Mouse (Mus musculus): Measurements from ENCODE around the gene Adam1b. TPM values are rescaled to one million over a fixed set of nuclear protein-coding genes. Genes with fewer than 3 reads are reported as not detected.

Adam1b gene
- polyA plus RNA-seq (2012; rRNA removed; ENCODE audit: low replicate concordance), result not detected in 2 replicates

DNA sequence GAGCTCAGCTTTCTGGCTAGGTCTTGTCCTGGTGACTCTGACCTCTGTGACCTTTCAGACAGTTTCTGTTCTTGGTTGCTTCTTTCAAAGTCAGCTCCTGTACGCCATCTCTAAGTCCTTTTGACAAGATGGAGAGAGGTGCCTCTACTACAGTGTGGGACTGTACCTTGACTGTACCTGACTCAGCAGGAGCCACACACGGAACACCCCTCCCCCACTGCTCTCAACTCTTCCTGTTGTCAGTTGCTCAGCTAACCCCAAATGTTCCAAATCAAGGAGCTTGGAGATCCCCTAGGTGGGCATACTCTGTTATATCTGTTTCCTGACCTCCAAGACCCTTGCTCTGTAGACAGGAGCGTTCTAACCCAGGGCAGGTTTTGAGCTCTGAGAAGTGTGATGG is at the start of gene Adam1b:
Adam1b (minus strand) TSS at position 205 of the 400 bp plus-strand sequence.

DNA sequence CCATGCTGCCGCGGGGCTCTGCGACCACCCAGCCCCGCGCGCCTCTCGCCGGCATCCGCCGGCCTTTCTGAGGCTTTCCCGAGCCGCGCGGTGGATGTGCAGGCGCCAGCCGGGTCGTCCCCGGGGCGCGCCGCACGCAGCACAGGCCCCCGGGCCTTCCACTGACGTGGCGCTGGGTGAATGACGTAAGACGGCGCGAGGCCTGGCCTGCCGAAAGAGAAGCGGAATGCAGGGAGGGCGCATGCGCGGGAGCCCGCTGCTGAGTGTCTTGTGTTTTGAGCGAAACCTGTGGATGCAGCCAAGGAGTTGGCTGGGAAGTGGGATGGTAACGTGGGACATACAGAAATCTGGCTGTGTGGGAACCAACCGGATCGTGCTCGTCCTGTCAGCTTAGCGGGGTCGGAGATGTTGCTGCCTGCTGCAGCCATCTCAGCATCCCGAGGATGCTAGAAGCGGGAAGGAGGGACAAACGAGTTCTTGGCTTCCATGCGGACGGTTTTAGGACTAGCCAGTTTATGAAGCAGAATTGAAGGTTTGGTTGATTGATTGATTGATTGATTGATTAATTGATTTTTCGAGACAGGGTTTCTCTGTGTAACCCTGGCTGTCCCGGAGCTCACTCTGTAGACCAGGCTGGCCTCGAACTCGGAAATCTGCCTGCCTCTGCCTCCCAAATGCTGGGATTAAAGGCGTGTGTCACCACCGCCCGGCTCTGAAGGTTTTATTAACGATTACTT is 42.7 kb upstream of the Adam1b start, which contains the start of gene Mapkapk5:
Mapkapk5 (minus strand) TSS at position 113 of the 737 bp plus-strand sequence.

DNA sequence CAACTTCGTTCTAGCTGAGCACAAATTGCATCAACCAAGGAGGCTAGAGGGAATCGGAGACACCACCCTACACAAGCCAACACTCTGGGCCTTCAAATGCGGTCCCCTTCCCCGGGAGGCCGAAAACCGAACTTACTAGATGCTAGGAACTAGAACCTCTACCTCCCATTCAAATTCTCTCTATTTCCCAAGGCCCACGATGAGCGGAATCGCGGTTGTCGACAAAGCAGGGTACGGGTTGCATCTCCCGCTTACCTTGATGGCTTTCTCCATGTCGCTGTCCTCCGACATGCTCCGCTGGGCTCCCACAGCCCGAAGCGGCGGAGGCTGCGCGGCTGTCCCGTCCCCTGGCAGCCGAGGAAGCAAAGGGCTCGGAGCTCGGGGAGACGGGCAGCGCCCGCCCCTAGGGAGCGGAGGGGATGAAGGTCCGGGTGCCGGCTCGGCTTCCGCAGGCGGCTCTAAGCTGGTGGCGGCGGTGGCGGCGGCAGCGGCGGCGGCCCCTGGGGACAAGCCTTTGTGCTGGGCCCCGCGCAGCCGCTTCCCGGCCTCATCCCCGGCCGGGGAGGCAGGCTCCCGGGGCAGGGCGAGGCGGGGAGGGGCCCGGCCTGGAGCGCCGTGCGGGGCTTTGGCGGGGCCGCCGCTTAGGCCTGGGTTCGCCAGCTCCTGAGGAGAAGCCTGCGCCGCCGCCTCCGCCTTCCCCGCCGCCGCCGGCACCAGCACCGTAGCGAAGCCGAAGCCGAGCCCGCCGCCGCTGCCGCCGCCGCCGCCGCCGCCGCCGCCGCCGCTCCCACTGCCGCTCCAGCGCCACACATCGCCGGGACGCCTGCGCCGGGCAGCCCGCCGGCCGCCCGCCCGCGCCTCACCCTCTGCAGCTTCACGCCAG is 41.9 kb upstream of the Adam1b start, which contains the start of the genes Adam1a and Gm42878:
Adam1a (minus strand) TSS at position 573 of the 883 bp plus-strand sequence.
Gm42878 (minus strand) TSS at position 573 of the 883 bp plus-strand sequence.

DNA sequence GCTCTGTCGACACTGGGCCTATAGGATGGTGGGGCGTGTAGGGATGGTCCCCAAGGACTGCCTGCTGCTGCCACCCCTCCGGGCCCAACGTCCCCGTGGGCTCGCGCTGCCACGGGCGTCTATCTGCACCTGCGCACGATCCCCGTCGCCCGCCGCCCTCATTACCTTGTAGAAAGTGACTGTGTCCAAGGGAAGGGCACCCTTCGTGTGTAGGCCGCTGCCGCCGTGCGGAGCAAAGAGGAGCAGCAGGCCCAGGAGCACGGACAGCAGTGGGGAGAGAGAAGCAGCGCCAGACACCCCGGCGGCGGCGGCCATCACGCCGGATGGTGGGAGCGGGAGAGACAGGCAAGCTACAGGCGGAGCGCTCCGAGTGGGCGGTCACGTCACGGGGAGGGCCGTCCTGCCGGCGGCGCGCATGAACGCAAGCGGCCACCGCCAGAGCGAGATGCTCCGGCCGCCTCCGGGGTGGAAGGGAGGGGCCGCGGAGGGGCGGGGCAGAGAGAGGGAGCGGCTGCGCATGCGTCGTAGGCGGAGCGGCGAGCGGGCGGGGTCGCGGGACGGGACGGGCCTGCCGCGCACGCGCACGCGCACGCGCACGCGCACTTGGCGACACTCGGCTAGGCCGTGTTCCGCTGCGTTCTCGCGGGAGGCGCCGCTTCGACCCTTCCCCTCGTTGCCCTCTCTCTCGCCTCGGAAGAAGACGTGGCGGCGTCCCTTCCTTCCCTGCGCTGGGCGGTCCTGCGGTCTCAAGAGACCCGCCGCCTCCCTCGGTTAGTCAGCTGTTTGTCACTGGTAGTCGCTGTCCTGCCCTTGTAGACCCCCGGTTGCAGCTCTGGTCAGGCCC is 51.0 kb downstream of the Adam1b start, which contains the start of gene Erp29:
Erp29 (minus strand) TSS at position 481 of the 844 bp plus-strand sequence.

DNA sequence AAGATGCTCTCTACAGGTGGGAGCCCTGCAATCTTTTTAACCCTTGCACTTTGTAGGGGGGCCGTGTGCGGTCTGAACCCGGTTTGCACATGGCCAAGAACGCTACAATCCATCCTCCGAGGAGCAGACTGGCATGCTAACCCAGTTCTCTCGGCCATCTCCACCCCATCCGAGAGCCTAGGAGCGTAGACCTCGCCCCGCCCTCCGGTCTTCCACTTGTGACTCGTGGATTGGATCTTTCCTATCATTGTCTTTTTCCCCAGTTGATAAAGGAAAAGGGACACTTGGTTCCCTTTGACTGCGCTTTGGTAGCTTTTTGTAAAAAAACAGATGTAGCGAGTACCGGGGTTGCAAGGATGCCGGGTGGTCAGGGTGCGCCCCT is 51.6 kb downstream of the Adam1b start, which contains the start of gene Tmem116:
Tmem116 (plus strand) TSS at position 250 of the 382 bp plus-strand sequence.

Other genes starting within 250 kb of the Adam1b start
- gene Trafd1, start 117.8 kb downstream of the Adam1b start, polyA plus RNA-seq (2012; rRNA removed; ENCODE audit: low replicate concordance), result 48.9 and 81.0 TPM in 2 replicates
- gene Naa25, start 105.5 kb downstream of the Adam1b start, polyA plus RNA-seq (2012; rRNA removed; ENCODE audit: low replicate concordance), result 1.9 and 3.2 TPM in 2 replicates
- 2.0 and 10.1 TPM in 2 replicates for gene Tmem116, start 51.5 kb downstream of the Adam1b start, polyA plus RNA-seq (2012; rRNA removed; ENCODE audit: low replicate concordance)
- gene Erp29, start 50.9 kb downstream of the Adam1b start, polyA plus RNA-seq (2012; rRNA removed; ENCODE audit: low replicate concordance), result 32.4 and 41.9 TPM in 2 replicates
- gene Adam1a, start 42.0 kb upstream of the Adam1b start, polyA plus RNA-seq (2012; rRNA removed; ENCODE audit: low replicate concordance), result 2.1 and 2.3 TPM in 2 replicates
- not detected in 2 replicates for gene Gm42878, start 42.0 kb upstream of the Adam1b start, polyA plus RNA-seq (2012; rRNA removed; ENCODE audit: low replicate concordance)
- gene Mapkapk5, start 42.5 kb upstream of the Adam1b start, polyA plus RNA-seq (2012; rRNA removed; ENCODE audit: low replicate concordance), result 22.9 and 31.4 TPM in 2 replicates
- 386 and 645 TPM in 2 replicates for gene Aldh2, start 90.4 kb upstream of the Adam1b start, polyA plus RNA-seq (2012; rRNA removed; ENCODE audit: low replicate concordance)
- gene Acad12, start 115.5 kb upstream of the Adam1b start, polyA plus RNA-seq (2012; rRNA removed; ENCODE audit: low replicate concordance), result 4.2 and 6.4 TPM in 2 replicates
- gene Acad10, start 157.1 kb upstream of the Adam1b start, polyA plus RNA-seq (2012; rRNA removed; ENCODE audit: low replicate concordance), result 5.1 and 6.2 TPM in 2 replicates
- 11.3 and 12.9 TPM in 2 replicates for gene Brap, start 157.1 kb upstream of the Adam1b start, polyA plus RNA-seq (2012; rRNA removed; ENCODE audit: low replicate concordance)
- gene Atxn2, start 207.9 kb upstream of the Adam1b start, polyA plus RNA-seq (2012; rRNA removed; ENCODE audit: low replicate concordance), result 79.8 and 103 TPM in 2 replicates

All from duodenum, adult 2 months (tissue).